Mouse (Mus musculus): Measurements from ENCODE around the gene Slc34a3. TPM values are rescaled to one million over a fixed set of nuclear protein-coding genes. Genes with fewer than 3 reads are reported as not detected.
A peak's percentile ranks its signal among the peaks of the same experiment; 100 is the strongest.
"Not testable (repeated sequence)": the region's sequence is repeated elsewhere in the genome, so short reads cannot be mapped to it uniquely, and the experiment has no call there.

The Slc34a3 gene
- polyA plus RNA-seq, 1 experiment from 2014 or later = not detected

GRCm38 (mm10) chr2:25263623-25264285 is 29.6 kb upstream of the Slc34a3 start:
- no peak overlapping the region for H3K27ac ChIP-seq (replicated peaks)
- WGBS = 18% methylated on average over 12 of the region's 12 CpGs
- H3K27me3 ChIP-seq = peaks cover 30% of the 10 kb centered on the region
- H3K4me3 ChIP-seq = peak overlapping the region; percentile 82
- H3K4me1 ChIP-seq = peaks cover 54% of the 10 kb centered on the region
- no peak for ATAC-seq (ENCODE audit: low FRiP score, low read depth)
- H3K9me3 ChIP-seq = no peaks in the 10 kb centered on the region
- peak overlapping the region; percentile 66 for H3K9ac ChIP-seq (replicated peaks)
- H3K36me3 ChIP-seq = peaks cover 7% of the 10 kb centered on the region; the same call in 1 of the 2 replicates
- H3K4me2 ChIP-seq (replicated peaks) = peak overlapping the region; percentile 99

- Histone ChIP-seq H3K4me3 (peak overlapping the region; percentile 82), H3K9me3 (no peaks in the 10 kb centered on the region), H3K9ac (replicated peaks) (peak overlapping the region; percentile 66), H3K36me3 (peaks cover under 1% of the 10 kb centered on the region; the same call in 1 of the 2 replicates), H3K27me3 (peaks cover 30% of the 10 kb centered on the region), H3K4me2 (replicated peaks) (peak overlapping the region; percentile 99), H3K4me1 (peaks cover 53% of the 10 kb centered on the region), H3K27ac (replicated peaks) (peak overlapping the region; percentile 56; the same call in 1 of the 2 replicates)
- ATAC-seq (ENCODE audit: low FRiP score, low read depth) = no peak
- WGBS = 1% methylated on average over 72 of the region's 82 CpGs
Observed at GRCm38 (mm10) chr2:25262795-25263622, 28.8 kb upstream of the Slc34a3 start.

- no peaks in the 10 kb centered on the region for H3K36me3 ChIP-seq
- peak; percentile 99 for ATAC-seq (ENCODE audit: low FRiP score, low read depth)
- peak within 1 kb of the TSS; percentile 56 for H3K27ac ChIP-seq (replicated peaks)
- H3K4me1 ChIP-seq = peaks cover 48% of the 10 kb centered on the region
- H3K27me3 ChIP-seq = peaks cover 30% of the 10 kb centered on the region
- peak within 1 kb of the TSS; percentile 82 for H3K4me3 ChIP-seq
- H3K9me3 ChIP-seq = no peaks in the 10 kb centered on the region
- under 1% methylated on average over 39 of the region's 39 CpGs for WGBS
- H3K4me2 ChIP-seq (replicated peaks) = peak within 1 kb of the TSS; percentile 99
- peak within 1 kb of the TSS; percentile 66 for H3K9ac ChIP-seq (replicated peaks)
Observed at GRCm38 (mm10) chr2:25262291-25262767, 28.2 kb upstream of the Slc34a3 start, which contains the start of gene Tprn. Gene Tprn, plus strand, starts transcription at chr2:25262618.

GRCm38 (mm10) chr2:25261870-25262269 is 27.7 kb upstream of the Slc34a3 start:
- peaks cover 30% of the 10 kb centered on the region for H3K27me3 ChIP-seq
- peak overlapping the region; percentile 99 for H3K4me2 ChIP-seq (replicated peaks)
- no peaks in the 10 kb centered on the region for H3K9me3 ChIP-seq
- H3K4me1 ChIP-seq = peaks cover 43% of the 10 kb centered on the region
- H3K36me3 ChIP-seq = no peaks in the 10 kb centered on the region
- peak overlapping the region; percentile 38; the same call in 1 of the 2 replicates for H3K9ac ChIP-seq (replicated peaks)
- 45% methylated on average over 12 of the region's 12 CpGs for WGBS
- ATAC-seq (ENCODE audit: low FRiP score, low read depth) = no peak
- H3K27ac ChIP-seq (replicated peaks) = peak overlapping the region; percentile 52; the same call in 1 of the 2 replicates
- H3K4me3 ChIP-seq = peak overlapping the region; percentile 82

GRCm38 (mm10) chr2:25258887-25259286 is 24.7 kb upstream of the Slc34a3 start:
- WGBS = 44% methylated on average over 2 of the region's 2 CpGs

GRCm38 (mm10) chr2:25257250-25257649 is 23.1 kb upstream of the Slc34a3 start:
- H3K27ac ChIP-seq (replicated peaks); H3K4me3 ChIP-seq; H3K9ac ChIP-seq (replicated peaks); H3K27me3 ChIP-seq; H3K9me3 ChIP-seq; H3K4me2 ChIP-seq (replicated peaks); ATAC-seq (ENCODE audit: low FRiP score, low read depth); H3K36me3 ChIP-seq: not testable (repeated sequence)
- 85% methylated on average over 5 of the region's 5 CpGs for WGBS
- peaks cover 21% of the 10 kb centered on the region for H3K4me1 ChIP-seq

More at GRCm38 (mm10) chr2:25258887-25259286, 24.7 kb upstream of the Slc34a3 start:
- Histone ChIP-seq H3K9me3 (no peaks in the 10 kb centered on the region), H3K4me2 (replicated peaks) (no peak overlapping the region), H3K4me1 (peaks cover 32% of the 10 kb centered on the region), H3K27ac (replicated peaks) (no peak overlapping the region), H3K36me3 (no peaks in the 10 kb centered on the region), H3K27me3 (peaks cover 12% of the 10 kb centered on the region), H3K9ac (replicated peaks) (no peak overlapping the region), H3K4me3 (no peak overlapping the region)
- ATAC-seq (ENCODE audit: low FRiP score, low read depth) = no peak

GRCm38 (mm10) chr2:25256443-25257109 is 22.4 kb upstream of the Slc34a3 start:
- Histone ChIP-seq H3K4me2 (replicated peaks) (peak overlapping the region; percentile 98), H3K36me3 (peaks cover 11% of the 10 kb centered on the region), H3K4me3 (peak overlapping the region; percentile 99), H3K4me1 (peaks cover 17% of the 10 kb centered on the region), H3K9ac (replicated peaks) (peak overlapping the region; percentile 87; the same call in 1 of the 2 replicates)
- ATAC-seq (ENCODE audit: low FRiP score, low read depth); H3K27ac ChIP-seq (replicated peaks); H3K27me3 ChIP-seq; H3K9me3 ChIP-seq: not testable (repeated sequence)
- 62% methylated on average over 12 of the region's 12 CpGs for WGBS

GRCm38 (mm10) chr2:25255284-25255779 is 21.2 kb upstream of the Slc34a3 start, which contains the start of gene Tmem203:
Gene Tmem203, plus strand, starts transcription at chr2:25255439.
- Histone ChIP-seq H3K36me3 (peaks cover 20% of the 10 kb centered on the region), H3K4me2 (replicated peaks) (peak within 1 kb of the TSS; percentile 98), H3K4me1 (peaks cover 17% of the 10 kb centered on the region), H3K9ac (replicated peaks) (peak within 1 kb of the TSS; percentile 87), H3K27ac (replicated peaks) (peak within 1 kb of the TSS; percentile 75), H3K4me3 (peak within 1 kb of the TSS; percentile 99), H3K27me3 (no peaks in the 10 kb centered on the region), H3K9me3 (no peaks in the 10 kb centered on the region)
- ATAC-seq (ENCODE audit: low FRiP score, low read depth) = peak; percentile 91
- WGBS = under 1% methylated on average over 39 of the region's 39 CpGs

- H3K4me3 ChIP-seq = no peak overlapping the region
- H3K27ac ChIP-seq (replicated peaks) = no peak overlapping the region
- H3K27me3 ChIP-seq = no peaks in the 10 kb centered on the region
- H3K4me2 ChIP-seq (replicated peaks) = no peak overlapping the region
- H3K9me3 ChIP-seq = no peaks in the 10 kb centered on the region
- peaks cover 46% of the 10 kb centered on the region for H3K36me3 ChIP-seq
- WGBS = 92% methylated on average over 1 of the region's 1 CpGs
- peaks cover 17% of the 10 kb centered on the region for H3K4me1 ChIP-seq
- H3K9ac ChIP-seq (replicated peaks) = no peak overlapping the region
- no peak for ATAC-seq (ENCODE audit: low FRiP score, low read depth)
Observed at GRCm38 (mm10) chr2:25252331-25252730, 18.2 kb upstream of the Slc34a3 start.

- H3K9ac ChIP-seq (replicated peaks) = no peak within 1 kb of the TSS
- peaks cover 55% of the 10 kb centered on the region for H3K36me3 ChIP-seq
- no peak within 1 kb of the TSS for H3K27ac ChIP-seq (replicated peaks)
- peaks cover 23% of the 10 kb centered on the region for H3K27me3 ChIP-seq
- no peak for ATAC-seq (ENCODE audit: low FRiP score, low read depth)
- 91% methylated on average over 10 of the region's 10 CpGs for WGBS
- H3K9me3 ChIP-seq = no peaks in the 10 kb centered on the region
- no peak within 1 kb of the TSS for H3K4me3 ChIP-seq
- peaks cover 17% of the 10 kb centered on the region for H3K4me1 ChIP-seq
- H3K4me2 ChIP-seq (replicated peaks) = no peak within 1 kb of the TSS
Observed at GRCm38 (mm10) chr2:25246183-25247072, 12.3 kb upstream of the Slc34a3 start, which contains the start of gene AL732309.1. Gene AL732309.1, minus strand, starts transcription at chr2:25246863.
